ENCODE assay signal across 12 mouse cellular contexts in the genomic region with DNA sequence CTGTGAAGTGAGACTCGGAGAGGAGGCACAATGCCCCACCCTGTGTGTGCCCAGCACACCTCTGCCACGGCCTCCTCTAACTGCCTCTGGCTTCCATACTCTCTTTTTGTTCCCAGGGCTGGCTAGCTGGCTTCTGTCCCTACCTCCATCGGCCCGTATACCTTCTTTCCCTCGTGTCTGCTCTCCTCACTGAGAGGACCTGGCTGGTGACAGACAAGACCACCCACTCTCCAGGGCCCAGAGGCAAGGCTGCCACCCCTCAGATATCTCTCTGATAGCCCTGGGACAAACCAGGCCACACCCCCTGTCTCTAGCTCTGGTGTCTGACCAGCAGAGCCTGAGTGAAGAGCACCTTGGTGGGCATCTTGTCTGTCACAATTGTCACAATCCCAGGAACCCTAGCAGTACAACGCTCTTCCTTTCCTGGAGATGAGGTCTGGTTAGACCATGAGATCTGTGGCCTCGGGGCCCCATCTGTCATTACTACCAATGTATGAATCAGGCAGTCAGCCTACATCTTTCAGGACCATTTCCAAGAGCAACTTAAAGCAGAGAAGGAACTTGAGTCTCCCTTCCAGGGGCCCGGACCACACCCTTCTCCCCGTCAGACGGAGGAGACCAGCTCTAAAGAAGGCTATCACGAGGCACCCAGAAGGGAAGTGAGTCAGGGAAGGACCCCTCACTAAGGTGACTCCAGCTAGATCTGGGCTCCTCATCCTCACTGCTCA. TPM values are rescaled to one million over a fixed set of nuclear protein-coding genes. Genes with fewer than 3 reads are reported as not detected.
A peak's percentile ranks its signal among the peaks of the same experiment; 100 is the strongest.
DNase-seq lines count a peak whose midpoint lies in the region; ATAC-seq and TF ChIP-seq lines count a peak whose summit lies in the region.
"Had no signal": no experiment of that assay in that cellular context is flagged by ENCODE, and none has a peak within 500 bp of the region (broad histone marks: within the 10 kb centered on the region; RNA-seq: fewer than 3 reads in every experiment).

No protein-coding gene starts in this region.

- peak overlapping the region; percentile 68 for H3K4me3 ChIP-seq in heart, embryonic 12.5 days
- H3K4me3 ChIP-seq in lung, postnatal 0 days (ENCODE audit: low read depth, low read length): peak overlapping the region; percentile 26
- peak overlapping the region; percentile 12; the same call in 1 of the 2 replicates for H3K4me3 ChIP-seq in hindbrain, embryonic 14.5 days (replicated peaks; ENCODE audit: low read length)
- H3K4me3 ChIP-seq in small intestine, adult 2 months (ENCODE audit: low read depth, low read length): peak overlapping the region; percentile 47

- no peak for TF ChIP-seq CTCF in lung, postnatal 0 days (IDR thresholded peaks at IDR 0.05)
- no peak for TF ChIP-seq CTCF in small intestine, adult 2 months (IDR thresholded peaks at IDR 0.05; ENCODE audit: extremely low read depth, insufficient read length, insufficient replicate concordance, low read depth, low read length)

- no peak for DNase-seq in heart, postnatal 4 days
- no peak for DNase-seq in lung, postnatal 0 days (ENCODE audit: low spot score)
- DNase-seq in lung, postnatal 4 days: no peak
- DNase-seq in hindbrain, embryonic 14.5 days (ENCODE audit: low spot score): no peak
- DNase-seq in natural killer cell, adult 2 months (ENCODE audit: low spot score in 2 of 2): no peak
- no peak for DNase-seq in frontal cortex, postnatal 14 days (ENCODE audit: low spot score in 2 of 2)
- DNase-seq: cerebellum, postnatal 25 days had no signal

- H3K4me2 ChIP-seq in heart, embryonic 12.5 days: peak overlapping the region; percentile 77
- peak overlapping the region; percentile 50 for H3K4me2 ChIP-seq in lung, postnatal 0 days (replicated peaks; ENCODE audit: low read depth, low read length)
- 0 out of 2 replicates have a peak overlapping the region, but pooled peaks have one; percentile 40 for H3K4me2 ChIP-seq in hindbrain, embryonic 14.5 days (replicated peaks)

- no peaks in the 10 kb centered on the region for H3K9me3 ChIP-seq in heart, embryonic 12.5 days (replicated peaks)
- no peaks in the 10 kb centered on the region for H3K9me3 ChIP-seq in lung, postnatal 0 days (ENCODE audit: low read length)
- H3K9me3 ChIP-seq in hindbrain, embryonic 14.5 days (ENCODE audit: control insufficient read depth, low read length): no peaks in the 10 kb centered on the region

- H3K9ac ChIP-seq in heart, embryonic 12.5 days: peak overlapping the region; percentile 87
- H3K9ac ChIP-seq in lung, postnatal 0 days (replicated peaks; ENCODE audit: low read depth): no peak overlapping the region
- H3K9ac ChIP-seq in hindbrain, embryonic 14.5 days: no peak overlapping the region

- no peak for TF ChIP-seq POLR2A in small intestine, adult 2 months (IDR thresholded peaks at IDR 0.05; ENCODE audit: low read depth, low read length)

- peaks cover 71% of the 10 kb centered on the region for H3K4me1 ChIP-seq in heart, embryonic 12.5 days (replicated peaks)
- peaks cover 21% of the 10 kb centered on the region for H3K4me1 ChIP-seq in lung, postnatal 0 days (ENCODE audit: insufficient read depth, low read depth, low read length)
- H3K4me1 ChIP-seq in hindbrain, embryonic 14.5 days (replicated peaks; ENCODE audit: control insufficient read depth, insufficient read depth, low read length): peaks cover 10% of the 10 kb centered on the region; the same call in 1 of the 2 replicates
- H3K4me1 ChIP-seq in small intestine, adult 2 months (ENCODE audit: control insufficient read depth, insufficient read depth, insufficient read length, low read length): peaks cover 10% of the 10 kb centered on the region

- WGBS in heart, embryonic 12.5 days: 29% methylated on average over 11 of the region's 11 CpGs
- 46% methylated on average over 11 of the region's 11 CpGs for WGBS in lung, postnatal 0 days
- WGBS in hindbrain, embryonic 14.5 days: 77% methylated on average over 11 of the region's 11 CpGs
- WGBS in small intestine, adult 2 months: 41% methylated on average over 11 of the region's 11 CpGs

- no peaks in the 10 kb centered on the region; the same call in 1 of the 2 replicates for H3K27me3 ChIP-seq in heart, embryonic 12.5 days (replicated peaks)
- H3K27me3 ChIP-seq in lung, postnatal 0 days (replicated peaks; ENCODE audit: insufficient read depth, low read length): no peaks in the 10 kb centered on the region
- peaks cover 34% of the 10 kb centered on the region for H3K27me3 ChIP-seq in hindbrain, embryonic 14.5 days (ENCODE audit: control insufficient read depth, insufficient read depth, low read length)
- no peaks in the 10 kb centered on the region for H3K27me3 ChIP-seq in small intestine, adult 2 months (ENCODE audit: control insufficient read depth, insufficient read depth, low read length)

- no peak for ATAC-seq in heart, embryonic 12.5 days (ENCODE audit: insufficient number of reproducible peaks, low FRiP score)
- ATAC-seq in lung, postnatal 0 days: no peak
- ATAC-seq in hindbrain, embryonic 14.5 days (ENCODE audit: low FRiP score): no peak

- peak overlapping the region; percentile 91 for H3K27ac ChIP-seq in heart, embryonic 12.5 days (ENCODE audit: poor library complexity, severe bottlenecking)
- H3K27ac ChIP-seq in lung, postnatal 0 days (ENCODE audit: low read length): no peak overlapping the region
- H3K27ac ChIP-seq in hindbrain, embryonic 14.5 days: no peak overlapping the region
- H3K27ac ChIP-seq in small intestine, adult 2 months (ENCODE audit: insufficient read depth, low read depth, low read length): peak overlapping the region; percentile 27

- TF ChIP-seq EP300 in lung, postnatal 0 days (IDR thresholded peaks at IDR 0.05): no peak

- H3K36me3 ChIP-seq in heart, embryonic 12.5 days: no peaks in the 10 kb centered on the region
- H3K36me3 ChIP-seq in lung, postnatal 0 days (ENCODE audit: insufficient read depth, low read length): no peaks in the 10 kb centered on the region
- no peaks in the 10 kb centered on the region for H3K36me3 ChIP-seq in hindbrain, embryonic 14.5 days (replicated peaks; ENCODE audit: control insufficient read depth, insufficient read depth)
- H3K36me3 ChIP-seq in small intestine, adult 2 months (ENCODE audit: control insufficient read depth, insufficient read depth, low read length): no peaks in the 10 kb centered on the region

RNA-seq across cellular contexts. Expression of gene Cspg4, which starts 1.0 kb away (rescaled TPM):
- 32.5 and 35.9 TPM in 2 replicates for polyA plus RNA-seq in heart, embryonic 12.5 days (2016; fragmentation: Nextera tagmentation; extraction: Ambion mirVana)
- total RNA-seq in heart, postnatal 4 days (2021): 10 to 100 TPM; 55.6 to 56.6 TPM
- polyA plus RNA-seq in lung, postnatal 0 days (2015; fragmentation: Nextera tagmentation; extraction: Ambion mirVana): 9.1 and 10.4 TPM in 2 replicates
- polyA plus RNA-seq in hindbrain, embryonic 14.5 days (2014; fragmentation: Nextera tagmentation; extraction: Ambion mirVana): 5.5 and 6.8 TPM in 2 replicates
- 8.3 and 11.4 TPM in 2 replicates for polyA plus RNA-seq in small intestine, adult 2 months (2012; rRNA removed)
- total RNA-seq: granulocyte monocyte progenitor cell, adult 5-6 weeks had no signal

RNA-seq across cellular contexts. Expression of gene Odf3l1, which starts 1.4 kb away (rescaled TPM):
- polyA plus RNA-seq in heart, embryonic 12.5 days (2016; fragmentation: Nextera tagmentation; extraction: Ambion mirVana): 0.84 and 1.5 TPM in 2 replicates
- under 1 TPM in 1 of 2 experiments, not detected in 1; 0.43 TPM for total RNA-seq in heart, postnatal 4 days (2021)
- 0.30 TPM in 1 of 2 replicates, not detected in the other for polyA plus RNA-seq in lung, postnatal 0 days (2015; fragmentation: Nextera tagmentation; extraction: Ambion mirVana)
- not detected in 2 replicates for polyA plus RNA-seq in hindbrain, embryonic 14.5 days (2014; fragmentation: Nextera tagmentation; extraction: Ambion mirVana)
- 1.0 and 2.3 TPM in 2 replicates for polyA plus RNA-seq in small intestine, adult 2 months (2012; rRNA removed)
- total RNA-seq: CH12.LX; granulocyte monocyte progenitor cell, adult 5-6 weeks; left cerebral cortex, postnatal 25 days had no signal

Comparison
In these comparisons a context has a peak if more than half of its experiments do, and no peak if none do; other contexts are left out.
1. H3K27ac ChIP-seq: peak in heart, embryonic 12.5 days (single experiment) and small intestine, adult 2 months (single experiment); none in lung, postnatal 0 days (single experiment) and hindbrain, embryonic 14.5 days (single experiment).
2. H3K4me3 ChIP-seq: peak in every context shown above with its lines; median percentile 68 in heart, embryonic 12.5 days; 47 in small intestine, adult 2 months; 26 in lung, postnatal 0 days; 12 in hindbrain, embryonic 14.5 days.
3. Peak in every context shown above with its lines, with median percentiles within 50 percentile points of each other: H3K4me2 ChIP-seq.